Mouse (Mus musculus) liver, embryonic 11.5 days (tissue): Measurements from ENCODE around the gene Hpd. TPM values are rescaled to one million over a fixed set of nuclear protein-coding genes. Genes with fewer than 3 reads are reported as not detected.

Source experiments
- ATAC-seq: fragments of 200-750 bp; cut with Nextera tagmentation; replicated peaks from 2 replicates; pipeline ENCODE4 v1.8.0; 2017; ENCODE audit warnings: moderate number of reproducible peaks, mild to moderate bottlenecking, moderate TSS enrichment, moderate library complexity; ENCODE audit not compliant: low FRiP score
- DNase-seq: peaks from one replicate; pipeline ENCODE4 v3.0.0-alpha.2; 2017; ENCODE audit warnings: low spot score
- H3K27ac ChIP-seq: fragments of 300-500 bp; sonication (generic); 2 replicates; pipeline ENCODE4 v1.5.1; 2014; ENCODE audit warnings: mild to moderate bottlenecking, low read depth, low read length, control low read depth
- H3K27me3 ChIP-seq: fragments of 300-500 bp; sonication (generic); replicated peaks from 2 replicates; pipeline ENCODE4 v1.6.1; 2014; ENCODE audit warnings: low read length, mixed read lengths; ENCODE audit not compliant: control insufficient read depth, insufficient read depth
- H3K36me3 ChIP-seq: fragments of 300-500 bp; sonication (generic); 2 replicates; pipeline ENCODE4 v1.6.1; 2014; ENCODE audit warnings: mild to moderate bottlenecking, low read length, moderate library complexity, mixed read lengths; ENCODE audit not compliant: control insufficient read depth, insufficient read depth
- H3K4me1 ChIP-seq: fragments of 300-500 bp; sonication (generic); replicated peaks from 2 replicates; pipeline ENCODE4 v1.6.1; 2014; ENCODE audit warnings: low read length, mixed read lengths; ENCODE audit not compliant: control insufficient read depth, insufficient read depth
- H3K4me2 ChIP-seq: fragments of 300-500 bp; sonication (generic); 2 replicates; pipeline ENCODE4 v1.6.1; 2014; ENCODE audit warnings: mild to moderate bottlenecking, control low read depth, moderate library complexity
- H3K4me3 ChIP-seq: fragments of 300-500 bp; sonication (generic); 2 replicates; pipeline ENCODE4 v1.5.1; 2014; ENCODE audit warnings: low read depth, low read length, control low read depth
- H3K9ac ChIP-seq: fragments of 300-500 bp; sonication (generic); 2 replicates; pipeline ENCODE4 v1.6.1; 2014; ENCODE audit warnings: low read depth, low read length, control low read depth
- H3K9me3 ChIP-seq: fragments of 300-500 bp; sonication (generic); 2 replicates; pipeline ENCODE4 v1.6.1; 2016; ENCODE audit warnings: low read length, inconsistent platforms, mixed read lengths; ENCODE audit not compliant: control insufficient read depth
- WGBS: fragments of 180-500 bp; shearing (Covaris S2); extraction: QIAGEN DNeasy Blood & Tissue Kit; methylation state at CpG from one replicate; pipeline ENCODE4 v1.1.7; 2014; 5-methylcytosine and 5-hydroxymethylcytosine counted together
- polyA plus RNA-seq: library from polyadenylated mRNA; unstranded; fragments of >200 nt; fragmentation: Nextera tagmentation; extraction: Ambion mirVana; gene quantifications from 2 replicates; pipeline ENCODE4 v1.2.1, GENCODE M21; 2014

Gene Hpd
- polyA plus RNA-seq, 1 experiment from 2014 or later: 2.5 TPM

GRCm38 (mm10) chr5:123180390-123180789 lies 2.1 kb downstream of the Hpd start:
- no peak for ATAC-seq
- DNase-seq: no peak
- H3K27ac ChIP-seq: no peak overlapping the region
- no peaks in the 10 kb centered on the region; the same call in 1 of the 2 replicates for H3K27me3 ChIP-seq
- H3K36me3 ChIP-seq: no peaks in the 10 kb centered on the region
- H3K4me1 ChIP-seq: no peaks in the 10 kb centered on the region
- H3K4me2 ChIP-seq: no peak overlapping the region
- no peaks in the 10 kb centered on the region for H3K9me3 ChIP-seq
- no peak overlapping the region for H3K4me3 ChIP-seq
- 87% methylated on average over 15 of the region's 15 CpGs for WGBS
- H3K9ac ChIP-seq: no peak overlapping the region

- ATAC-seq: no peak
- DNase-seq: no peak
- Histone ChIP-seq H3K27ac (no peak overlapping the region), H3K4me3 (no peak overlapping the region), H3K36me3 (no peaks in the 10 kb centered on the region), H3K4me1 (no peaks in the 10 kb centered on the region), H3K9ac (no peak overlapping the region), H3K9me3 (no peaks in the 10 kb centered on the region), H3K27me3 (no peaks in the 10 kb centered on the region), H3K4me2 (no peak overlapping the region)
- 86% methylated on average over 5 of the region's 5 CpGs for WGBS
These were observed 3.7 kb downstream of the Hpd start for GRCm38 (mm10) chr5:123178792-123179191.

- Histone ChIP-seq H3K27ac (no peak overlapping the region), H3K27me3 (no peaks in the 10 kb centered on the region), H3K4me2 (peak overlapping the region; percentile 58), H3K4me1 (peaks cover 4% of the 10 kb centered on the region; the same call in 1 of the 2 replicates), H3K9me3 (no peaks in the 10 kb centered on the region), H3K4me3 (peak overlapping the region; percentile 27), H3K9ac (peak overlapping the region; percentile 10; the same call in 1 of the 2 replicates), H3K36me3 (peaks cover 1% of the 10 kb centered on the region; the same call in 1 of the 2 replicates)
- ATAC-seq (peak; percentile 89), DNase-seq (peak; percentile 81)
- WGBS: 20% methylated on average over 22 of the region's 22 CpGs
These were observed 10.7 kb downstream of the Hpd start for GRCm38 (mm10) chr5:123171646-123172350.

GRCm38 (mm10) chr5:123170365-123170764 lies 12.2 kb downstream of the Hpd start:
- H3K4me2 ChIP-seq: no peak overlapping the region
- H3K27ac ChIP-seq: no peak overlapping the region
- no peak for DNase-seq
- ATAC-seq: no peak
- no peak overlapping the region for H3K4me3 ChIP-seq
- peaks cover 11% of the 10 kb centered on the region for H3K36me3 ChIP-seq
- no peak overlapping the region for H3K9ac ChIP-seq
- WGBS: 80% methylated on average over 9 of the region's 9 CpGs
- no peaks in the 10 kb centered on the region for H3K27me3 ChIP-seq
- H3K4me1 ChIP-seq: peaks cover 4% of the 10 kb centered on the region; the same call in 1 of the 2 replicates
- no peaks in the 10 kb centered on the region for H3K9me3 ChIP-seq

- ATAC-seq (no peak), DNase-seq (no peak)
- Histone ChIP-seq H3K36me3 (peaks cover 14% of the 10 kb centered on the region), H3K4me1 (peaks cover 4% of the 10 kb centered on the region; the same call in 1 of the 2 replicates), H3K9me3 (no peaks in the 10 kb centered on the region), H3K4me3 (no peak within 1 kb of the TSS), H3K9ac (no peak within 1 kb of the TSS), H3K4me2 (no peak within 1 kb of the TSS), H3K27ac (no peak within 1 kb of the TSS), H3K27me3 (no peaks in the 10 kb centered on the region)
- WGBS: 79% methylated on average over 5 of the region's 5 CpGs
These were observed 13.2 kb downstream of the Hpd start, which contains the start of gene Psmd9 for GRCm38 (mm10) chr5:123169284-123169683. Gene Psmd9, plus strand, starts transcription at chr5:123169413.

GRCm38 (mm10) chr5:123167591-123167990 lies 14.9 kb downstream of the Hpd start:
- WGBS: 77% methylated on average over 5 of the region's 5 CpGs
- no peak for ATAC-seq
- Histone ChIP-seq H3K36me3 (peaks cover 24% of the 10 kb centered on the region), H3K27me3 (no peaks in the 10 kb centered on the region), H3K4me2 (no peak overlapping the region), H3K9me3 (no peaks in the 10 kb centered on the region), H3K9ac (no peak overlapping the region), H3K27ac (no peak overlapping the region), H3K4me1 (peaks cover 4% of the 10 kb centered on the region; the same call in 1 of the 2 replicates), H3K4me3 (no peak overlapping the region)
- DNase-seq: no peak

- no peak overlapping the region for H3K4me2 ChIP-seq
- DNase-seq (no peak), ATAC-seq (no peak)
- peaks cover 27% of the 10 kb centered on the region for H3K36me3 ChIP-seq
- H3K27me3 ChIP-seq: no peaks in the 10 kb centered on the region
- H3K9ac ChIP-seq: no peak overlapping the region
- no peaks in the 10 kb centered on the region for H3K4me1 ChIP-seq
- WGBS: 92% methylated on average over 10 of the region's 10 CpGs
- no peak overlapping the region for H3K27ac ChIP-seq
- no peak overlapping the region for H3K4me3 ChIP-seq
- H3K9me3 ChIP-seq: no peaks in the 10 kb centered on the region
These were observed 16.1 kb downstream of the Hpd start for GRCm38 (mm10) chr5:123166437-123166836.

- Histone ChIP-seq H3K36me3 (peaks cover 60% of the 10 kb centered on the region), H3K9me3 (no peaks in the 10 kb centered on the region), H3K9ac (no peak overlapping the region), H3K27me3 (no peaks in the 10 kb centered on the region), H3K27ac (no peak overlapping the region), H3K4me3 (no peak overlapping the region), H3K4me1 (no peaks in the 10 kb centered on the region), H3K4me2 (no peak overlapping the region)
- DNase-seq: no peak
- WGBS: 84% methylated on average over 9 of the region's 9 CpGs
- no peak for ATAC-seq
These were observed 19.6 kb downstream of the Hpd start for GRCm38 (mm10) chr5:123162942-123163341.

- no peak for ATAC-seq
- H3K27me3 ChIP-seq: no peaks in the 10 kb centered on the region
- H3K9me3 ChIP-seq: no peaks in the 10 kb centered on the region
- no peak for DNase-seq
- no peaks in the 10 kb centered on the region for H3K4me1 ChIP-seq
- H3K4me3 ChIP-seq: no peak overlapping the region
- no peak overlapping the region for H3K27ac ChIP-seq
- H3K9ac ChIP-seq: no peak overlapping the region
- 91% methylated on average over 15 of the region's 15 CpGs for WGBS
- no peak overlapping the region for H3K4me2 ChIP-seq
- peaks cover 62% of the 10 kb centered on the region for H3K36me3 ChIP-seq
These were observed 22.2 kb downstream of the Hpd start for GRCm38 (mm10) chr5:123160341-123160740.
